Mouse (Mus musculus) adrenal gland (tissue): ENCODE results near the gene Mettl7b.

Source experiments
- intact Hi-C: fragments of 180-260 bp; cut with DNase I; formaldehyde crosslinking; loops from one replicate; pipeline ENCODE4 v1.15.1; 2025

The Mettl7b gene

GRCm38 (mm10) chr10:128950208-128950887 lies 10.4 kb downstream of the Mettl7b start:
- intact Hi-C loops, result no loop called here

GRCm38 (mm10) chr10:128947496-128947895 lies 13.3 kb downstream of the Mettl7b start:
- intact Hi-C loops, result no loop called here

- intact Hi-C loops, result no loop called here
Measured at GRCm38 (mm10) chr10:128945675-128946074, 15.1 kb downstream of the Mettl7b start.

DNA sequence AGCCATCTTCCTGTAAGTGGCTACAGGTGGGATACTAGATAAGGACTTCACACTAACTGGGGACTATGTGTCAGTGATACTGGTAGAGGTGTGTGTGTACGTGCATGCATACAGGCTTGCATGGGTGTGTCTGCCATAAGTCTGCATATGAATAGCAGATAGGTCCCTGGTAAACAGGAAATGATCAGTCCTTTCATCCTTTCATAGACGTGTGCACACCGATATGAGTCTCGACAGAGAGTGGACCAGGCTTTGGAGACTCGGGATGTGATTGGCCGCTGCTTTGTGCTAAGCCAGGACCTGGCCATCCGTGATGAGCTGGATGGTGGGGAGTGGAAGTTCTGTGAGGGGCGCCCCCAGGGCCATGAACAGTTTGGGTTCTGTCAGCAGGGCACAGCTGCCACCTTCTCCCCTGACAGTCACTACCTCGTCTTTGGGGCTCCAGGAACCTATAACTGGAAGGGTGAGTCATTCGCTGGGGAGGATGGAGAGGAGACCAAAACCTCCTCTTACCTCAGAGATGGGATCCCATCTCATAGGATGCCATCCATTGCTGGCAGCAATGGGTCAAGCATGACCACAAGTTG lies 20.2 kb downstream of the Mettl7b start:
- intact Hi-C loops, result no loop called here

DNA sequence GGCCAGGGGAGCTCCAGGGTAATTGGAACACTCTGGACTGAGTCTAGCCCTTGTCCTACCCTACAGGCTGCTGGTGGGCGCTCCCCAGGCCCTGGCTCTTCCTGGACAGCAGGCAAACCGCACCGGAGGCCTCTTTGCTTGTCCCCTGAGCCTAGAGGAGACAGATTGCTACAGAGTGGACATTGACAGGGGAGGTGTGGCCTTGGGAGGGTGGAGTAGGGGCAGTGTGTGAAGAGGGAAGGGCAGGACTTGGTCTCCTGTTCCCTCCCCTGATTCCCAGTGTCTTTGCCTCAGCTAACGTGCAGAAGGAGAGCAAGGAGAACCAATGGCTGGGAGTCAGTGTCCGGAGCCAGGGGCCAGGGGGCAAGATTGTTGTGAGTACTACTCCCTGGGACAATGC lies 21.8 kb downstream of the Mettl7b start:
- intact Hi-C loops, result no loop called here

GRCm38 (mm10) chr10:128938457-128938856 lies 22.3 kb downstream of the Mettl7b start:
- intact Hi-C loops, result no loop called here

- intact Hi-C loops, result no loop called here
Measured at GRCm38 (mm10) chr10:128937756-128938390, 22.9 kb downstream of the Mettl7b start.

DNA sequence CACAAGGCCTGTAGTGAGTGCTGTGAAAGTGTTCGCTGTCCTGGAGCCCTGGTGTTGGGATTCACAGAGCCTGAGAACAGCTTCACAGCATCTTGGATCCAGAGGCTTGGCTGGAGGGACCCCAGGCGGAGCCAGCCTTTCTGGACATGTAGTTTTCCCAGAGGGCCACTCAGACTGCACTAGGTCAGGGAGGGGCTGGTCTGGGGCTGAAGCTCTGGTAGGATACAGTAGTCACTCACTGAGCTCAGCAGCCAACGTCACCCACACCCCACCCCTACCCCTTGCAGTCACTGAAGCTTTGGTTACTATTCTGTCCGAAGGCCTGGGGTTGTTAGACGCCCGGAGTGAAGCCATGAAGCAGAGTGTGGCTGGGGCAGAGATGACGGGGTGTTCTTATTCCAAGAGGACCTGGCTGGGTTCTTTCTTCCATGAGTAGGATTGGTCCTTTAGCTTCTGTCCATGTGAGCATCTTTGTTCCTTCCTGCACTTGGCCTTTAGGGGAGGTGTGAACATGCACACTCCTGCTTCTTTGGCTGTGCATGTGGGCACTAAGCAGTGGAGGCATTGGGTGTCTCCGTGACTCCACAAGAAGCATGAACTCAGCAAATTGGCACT lies 24.9 kb downstream of the Mettl7b start:
- intact Hi-C loops, result no loop called here

DNA sequence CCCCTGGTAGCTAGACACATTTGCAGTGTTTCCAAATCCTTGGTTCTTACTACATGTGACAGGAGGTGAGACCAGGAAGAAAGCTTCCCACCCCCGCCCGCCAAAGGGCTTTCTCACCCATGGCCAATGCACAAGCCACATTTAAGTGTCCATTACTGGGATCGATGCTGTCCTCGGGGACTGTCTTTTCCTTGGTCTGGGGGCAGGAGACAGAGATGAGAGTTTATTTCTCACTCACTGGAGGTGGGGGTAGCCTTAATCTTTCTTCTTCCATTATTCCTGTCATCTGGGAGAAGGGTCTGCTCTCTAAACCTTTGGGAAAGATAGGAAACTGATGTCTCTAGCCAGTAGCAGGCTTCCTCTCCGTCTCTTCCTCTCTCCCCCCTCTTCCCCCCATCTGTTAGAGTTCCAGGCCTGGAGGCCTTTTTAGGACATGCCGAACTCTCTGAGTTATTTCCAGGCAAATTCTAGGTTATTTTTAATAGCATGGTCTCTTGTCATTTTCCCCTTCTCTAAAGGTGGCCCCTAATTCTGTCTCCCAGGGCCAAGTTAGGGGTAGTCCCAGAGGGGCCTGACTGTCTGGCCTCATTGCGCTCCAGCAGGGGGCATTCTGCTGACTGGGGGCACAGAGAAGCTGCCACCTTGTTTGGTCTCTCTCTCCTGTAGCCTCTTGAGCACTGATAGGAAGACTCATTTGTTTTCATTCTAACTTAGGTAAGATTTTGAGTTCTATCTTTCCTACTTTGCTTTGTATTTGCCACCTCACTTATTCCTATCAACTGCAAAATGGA lies 25.6 kb downstream of the Mettl7b start:
- intact Hi-C loops, result no loop called here

- intact Hi-C loops, result no loop called here
Measured at GRCm38 (mm10) chr10:128933976-128934721, 26.6 kb downstream of the Mettl7b start.

- intact Hi-C loops, result no loop called here
Measured at GRCm38 (mm10) chr10:128933574-128933973, 27.2 kb downstream of the Mettl7b start, which contains the start of gene Itga7. Gene Itga7 (plus strand): TSS chr10:128933818.

GRCm38 (mm10) chr10:128931441-128931840 lies 29.3 kb downstream of the Mettl7b start:
- intact Hi-C loops, result no loop called here

DNA sequence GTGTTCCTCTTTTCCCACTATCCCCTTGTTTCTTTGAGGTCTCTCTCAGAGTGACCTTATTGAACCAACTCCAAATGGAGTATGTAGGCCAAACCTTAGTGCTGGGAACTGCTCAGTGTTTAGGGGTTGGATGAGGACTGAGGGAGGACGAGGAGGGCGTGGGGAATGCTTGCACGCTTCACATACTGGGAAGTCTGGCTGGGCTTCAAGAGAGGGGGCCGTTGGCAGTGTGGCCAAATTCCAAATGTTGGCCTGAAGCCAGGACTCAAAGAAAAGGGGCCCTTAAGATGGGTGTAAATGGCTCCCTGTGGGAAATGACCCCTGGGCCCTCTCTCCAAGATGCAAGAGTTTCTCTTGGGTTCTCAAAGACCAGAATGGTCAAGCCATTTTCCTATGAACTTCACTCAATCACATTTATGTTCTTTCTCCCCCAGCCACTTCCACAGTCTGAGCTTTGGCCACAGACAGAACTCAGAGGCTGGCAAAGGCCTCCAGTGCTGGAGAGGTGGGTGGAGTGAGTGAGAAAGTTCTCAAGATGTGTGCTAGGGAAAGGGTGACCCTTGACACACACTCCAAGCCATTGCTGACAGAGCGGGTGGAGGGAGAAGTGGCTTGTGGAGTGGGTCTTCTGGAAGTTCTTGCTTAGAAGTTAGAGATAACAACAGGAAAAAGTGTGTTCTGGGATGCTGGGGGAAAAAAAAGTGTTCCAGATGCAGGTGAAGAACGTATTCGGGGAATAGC lies 31.0 kb downstream of the Mettl7b start:
- intact Hi-C loops, result no loop called here

- intact Hi-C loops, result no loop called here
Measured at GRCm38 (mm10) chr10:128928356-128928755, 32.4 kb downstream of the Mettl7b start.

- intact Hi-C loops, result no loop called here
Measured at GRCm38 (mm10) chr10:128923935-128924334, 36.9 kb downstream of the Mettl7b start, which contains the start of gene Bloc1s1. Gene Bloc1s1 (minus strand): TSS chr10:128924035.

- intact Hi-C loops, result no loop called here
Measured at GRCm38 (mm10) chr10:128923013-128923691, 37.6 kb downstream of the Mettl7b start.

DNA sequence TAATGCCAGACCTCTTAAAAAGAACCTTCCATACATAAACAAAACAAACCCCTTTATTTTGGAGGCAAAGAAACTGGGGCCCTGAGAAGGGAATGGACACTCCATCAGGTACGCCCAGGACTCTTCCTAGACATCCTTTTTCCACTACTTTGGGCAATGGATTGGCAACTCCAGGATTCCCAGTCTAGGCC lies 38.1 kb downstream of the Mettl7b start, which contains the start of gene Rdh5:
Rdh5 (minus strand) TSS at position 67 of the 191 bp plus-strand sequence.
- intact Hi-C loops, result no loop called here

DNA sequence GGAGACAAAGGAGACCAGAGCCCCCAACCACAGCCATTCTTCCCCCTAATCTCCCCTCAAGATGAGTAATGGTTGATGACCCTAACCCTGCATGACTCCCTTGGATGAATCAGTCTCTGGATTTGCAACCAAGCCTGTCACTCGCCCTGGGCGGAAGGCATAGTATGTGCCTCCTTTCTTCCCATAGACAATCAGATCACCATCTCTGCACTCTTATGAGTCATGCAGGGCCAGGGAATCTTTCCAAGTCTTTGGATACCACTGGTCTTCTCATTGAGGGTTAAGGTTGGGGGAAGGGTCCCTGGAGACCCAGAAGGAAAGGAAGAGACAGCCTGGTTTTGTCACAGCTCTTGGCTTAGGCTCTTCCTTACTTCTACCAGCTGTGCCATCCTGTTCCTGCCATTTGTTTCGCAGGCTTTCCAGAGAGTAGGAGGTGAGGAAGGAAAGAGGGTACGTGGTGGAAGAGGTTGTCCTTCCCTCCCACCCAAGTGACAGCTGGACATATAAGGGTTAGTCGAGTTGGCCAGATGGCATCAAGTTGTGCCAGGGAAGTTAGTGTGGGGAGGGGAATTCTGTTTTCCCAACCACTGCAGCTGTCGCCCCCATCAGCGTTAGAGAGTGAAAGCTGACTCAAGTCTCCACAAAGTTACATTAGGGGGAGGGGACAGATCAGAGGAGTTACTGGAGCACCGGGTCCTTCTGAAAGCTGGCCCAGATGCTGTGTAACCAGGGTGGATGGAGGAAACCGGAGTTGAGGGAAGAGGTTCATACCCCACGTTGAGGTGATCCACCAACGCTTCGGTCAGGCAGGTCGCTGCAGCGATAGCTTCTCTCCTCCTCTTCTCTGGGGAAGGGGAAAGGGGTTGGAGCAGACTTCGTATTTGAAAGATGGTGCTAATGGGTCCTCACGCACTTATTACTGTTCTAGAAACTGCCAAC lies 38.6 kb downstream of the Mettl7b start:
- intact Hi-C loops, result no loop called here
